Mouse (Mus musculus) liver, embryonic 15.5 days (tissue): ENCODE measurements at regions not wholly inside any gene's neighbourhood (a gene's known extent, or its start where the extent isn't known, plus 50 kb on each side); places are given as distances from the start of the nearest gene placed in this dataset.

Experiments used
- ATAC-seq: fragments of 200-750 bp; cut with Nextera tagmentation; 2 replicates; pipeline ENCODE4 v1.8.0; 2017; ENCODE audit warnings: moderate number of reproducible peaks, mild to moderate bottlenecking, moderate library complexity; ENCODE audit not compliant: insufficient read depth
- H3K27ac ChIP-seq: fragments of 300-500 bp; sonication (generic); replicated peaks from 2 replicates; pipeline ENCODE4 v1.5.1; 2015; ENCODE audit warnings: mild to moderate bottlenecking, inconsistent platforms
- H3K27me3 ChIP-seq: fragments of 300-500 bp; sonication (generic); 2 replicates; pipeline ENCODE4 v1.6.1; 2015; ENCODE audit warnings: mild to moderate bottlenecking, inconsistent platforms
- H3K36me3 ChIP-seq: fragments of 300-500 bp; sonication (generic); replicated peaks from 2 replicates; pipeline ENCODE4 v1.6.1; 2015; ENCODE audit warnings: moderate library complexity, mild to moderate bottlenecking, inconsistent platforms
- H3K4me1 ChIP-seq: fragments of 300-500 bp; sonication (generic); replicated peaks from 2 replicates; pipeline ENCODE4 v1.6.1; 2015; ENCODE audit warnings: inconsistent platforms
- H3K4me2 ChIP-seq: fragments of 300-500 bp; sonication (generic); 2 replicates; pipeline ENCODE4 v1.6.1; 2015; ENCODE audit warnings: moderate library complexity, mild to moderate bottlenecking, inconsistent platforms
- H3K4me3 ChIP-seq: fragments of 300-500 bp; sonication (generic); replicated peaks from 2 replicates; pipeline ENCODE4 v1.5.1; 2015; ENCODE audit warnings: mild to moderate bottlenecking, inconsistent platforms
- H3K9ac ChIP-seq: fragments of 300-500 bp; sonication (generic); 2 replicates; pipeline ENCODE4 v1.6.1; 2015; ENCODE audit warnings: moderate library complexity, mild to moderate bottlenecking, inconsistent platforms
- H3K9me3 ChIP-seq: fragments of 300-500 bp; sonication (generic); replicated peaks from 2 replicates; pipeline ENCODE4 v1.6.1; 2016; ENCODE audit warnings: inconsistent platforms
- WGBS: fragments of 180-500 bp; shearing (Covaris S2); methylation state at CpG from one replicate; pipeline ENCODE4 v1.1.7; 2015; ENCODE audit warnings: mixed read lengths; ENCODE audit not compliant: insufficient replicate concordance; 5-methylcytosine and 5-hydroxymethylcytosine counted together

DNA sequence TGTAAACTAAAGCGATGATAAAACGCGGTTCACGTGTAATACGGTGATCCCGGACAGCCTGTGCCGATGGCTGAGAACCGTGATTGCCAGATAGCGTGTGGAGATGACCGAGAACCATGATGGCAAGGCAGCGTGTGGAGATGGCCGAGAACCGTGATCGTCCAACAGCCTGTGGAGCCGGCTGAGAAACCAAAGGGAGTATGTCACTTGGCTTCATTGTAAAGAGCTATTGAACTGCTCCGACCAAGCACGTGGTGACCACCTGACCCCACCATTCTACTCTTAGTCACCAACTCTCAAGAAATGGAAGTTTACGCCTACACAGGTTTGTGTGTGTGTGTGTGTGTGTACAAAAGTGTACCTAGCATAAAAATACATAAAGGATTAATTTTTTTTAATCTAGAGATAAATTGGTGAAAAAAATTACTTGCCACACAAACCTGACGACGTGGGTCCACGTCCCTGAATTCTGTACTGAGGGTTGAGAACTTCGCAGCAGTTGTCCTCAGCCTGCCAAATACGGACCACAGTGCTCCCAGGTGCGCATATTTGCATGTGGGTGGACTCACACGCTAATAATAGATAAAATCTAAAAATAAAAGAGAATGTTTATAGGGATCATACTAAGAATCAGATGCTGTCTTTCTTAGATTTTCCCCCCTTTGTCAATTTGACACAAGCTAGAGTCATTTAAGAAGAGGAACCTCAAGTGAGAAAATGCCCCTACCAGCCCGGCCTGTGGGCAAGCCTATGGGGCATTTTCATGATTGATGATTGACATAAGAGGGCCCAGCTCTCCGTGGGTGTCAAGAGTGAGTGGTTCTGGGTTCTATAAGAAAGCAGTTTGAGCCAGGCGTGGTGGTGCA is 56.6 kb upstream of the Mef2a start:
- no peak overlapping the region for H3K4me2 ChIP-seq
- no peak overlapping the region for H3K4me3 ChIP-seq
- H3K27me3 ChIP-seq: no peaks in the 10 kb centered on the region
- 76% methylated on average over 28 of the region's 28 CpGs for WGBS
- H3K9ac ChIP-seq: no peak overlapping the region
- no peak overlapping the region for H3K27ac ChIP-seq
- no peak for ATAC-seq
- H3K9me3 ChIP-seq: no peaks in the 10 kb centered on the region
- H3K36me3 ChIP-seq: no peaks in the 10 kb centered on the region
- peaks cover 4% of the 10 kb centered on the region; the same call in 1 of the 2 replicates for H3K4me1 ChIP-seq

DNA sequence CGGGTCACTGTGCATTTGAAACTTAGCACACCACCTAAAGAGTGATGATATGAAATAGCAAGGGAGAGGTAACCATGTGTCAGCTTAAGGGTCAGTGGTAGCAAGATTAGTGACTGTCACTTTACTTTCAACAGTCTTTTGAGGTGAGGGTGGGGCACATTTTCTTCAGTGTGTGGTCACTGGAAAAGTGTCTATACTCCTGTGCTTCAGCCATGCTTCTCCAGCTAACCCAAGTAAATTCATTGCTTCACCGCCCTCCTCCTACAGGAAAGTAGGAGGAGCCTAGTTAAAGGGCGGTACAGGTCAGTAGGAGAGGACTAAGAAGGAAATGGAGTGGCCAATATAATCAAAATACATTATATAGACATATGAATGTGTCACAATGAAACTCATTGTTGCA is 55.7 kb upstream of the Mef2a start:
- ATAC-seq: no peak
- WGBS: 72% methylated on average over 3 of the region's 3 CpGs
- Histone ChIP-seq H3K4me3 (no peak overlapping the region), H3K4me1 (peaks cover 4% of the 10 kb centered on the region; the same call in 1 of the 2 replicates), H3K27ac (no peak overlapping the region), H3K9me3 (no peaks in the 10 kb centered on the region), H3K9ac (no peak overlapping the region), H3K27me3 (no peaks in the 10 kb centered on the region), H3K4me2 (no peak overlapping the region), H3K36me3 (no peaks in the 10 kb centered on the region)

DNA sequence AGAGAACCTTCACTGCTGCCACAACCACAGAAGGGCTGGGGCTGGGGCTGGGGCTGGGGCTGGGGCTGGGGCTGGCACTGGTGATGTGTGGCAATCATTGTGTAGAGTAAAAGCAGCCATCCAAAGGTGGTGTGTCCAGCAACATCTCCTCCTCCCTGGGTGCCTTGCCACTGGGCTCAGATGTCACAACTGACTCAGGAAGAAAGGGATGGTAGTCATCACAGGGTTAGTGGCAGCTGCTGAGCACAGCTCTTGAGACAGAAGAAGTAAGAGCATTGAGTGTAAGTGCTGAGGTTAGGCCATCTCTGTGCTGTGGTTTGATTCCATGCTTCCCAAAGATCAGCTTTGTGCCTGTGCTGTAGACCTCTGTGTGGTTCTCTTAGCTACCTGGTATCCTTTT is 53.4 kb upstream of the Mef2a start:
- no peak overlapping the region for H3K9ac ChIP-seq
- peaks cover 4% of the 10 kb centered on the region; the same call in 1 of the 2 replicates for H3K4me1 ChIP-seq
- no peaks in the 10 kb centered on the region for H3K36me3 ChIP-seq
- no peaks in the 10 kb centered on the region for H3K9me3 ChIP-seq
- no peak overlapping the region for H3K4me3 ChIP-seq
- H3K27me3 ChIP-seq: no peaks in the 10 kb centered on the region
- H3K4me2 ChIP-seq: no peak overlapping the region
- no peak overlapping the region for H3K27ac ChIP-seq
- ATAC-seq: no peak

DNA sequence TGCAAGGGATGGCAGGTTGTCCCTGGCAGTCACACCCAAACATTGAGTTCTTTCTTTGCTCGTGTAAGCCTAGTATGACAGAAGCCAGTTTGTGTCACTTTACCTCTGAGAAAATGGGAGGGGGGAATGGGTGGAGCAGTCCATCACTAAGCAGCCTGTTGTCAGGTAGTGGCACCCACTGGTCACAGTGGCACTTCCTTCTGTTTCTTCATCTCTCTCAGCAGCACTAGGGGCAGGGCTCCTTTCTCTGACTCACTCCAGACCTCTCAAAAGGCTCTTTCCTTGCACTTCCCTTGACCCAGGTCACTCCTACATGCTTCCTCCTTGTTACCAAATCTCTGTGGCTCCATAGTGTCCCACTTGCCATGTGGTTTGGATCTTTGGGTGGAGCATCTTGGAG is 52.9 kb upstream of the Mef2a start:
- no peaks in the 10 kb centered on the region for H3K27me3 ChIP-seq
- WGBS: 15% methylated on average over 1 of the region's 1 CpGs
- H3K4me1 ChIP-seq: peaks cover 4% of the 10 kb centered on the region; the same call in 1 of the 2 replicates
- H3K9ac ChIP-seq: no peak overlapping the region
- H3K4me3 ChIP-seq: no peak overlapping the region
- H3K9me3 ChIP-seq: no peaks in the 10 kb centered on the region
- no peaks in the 10 kb centered on the region for H3K36me3 ChIP-seq
- 0 out of 2 replicates have a peak overlapping the region, but pooled peaks have one; percentile 7 for H3K4me2 ChIP-seq
- H3K27ac ChIP-seq: 0 out of 2 replicates have a peak overlapping the region, but pooled peaks have one; percentile 12
- 0 out of 2 replicates have a peak, but pooled peaks have one; percentile 25 for ATAC-seq

DNA sequence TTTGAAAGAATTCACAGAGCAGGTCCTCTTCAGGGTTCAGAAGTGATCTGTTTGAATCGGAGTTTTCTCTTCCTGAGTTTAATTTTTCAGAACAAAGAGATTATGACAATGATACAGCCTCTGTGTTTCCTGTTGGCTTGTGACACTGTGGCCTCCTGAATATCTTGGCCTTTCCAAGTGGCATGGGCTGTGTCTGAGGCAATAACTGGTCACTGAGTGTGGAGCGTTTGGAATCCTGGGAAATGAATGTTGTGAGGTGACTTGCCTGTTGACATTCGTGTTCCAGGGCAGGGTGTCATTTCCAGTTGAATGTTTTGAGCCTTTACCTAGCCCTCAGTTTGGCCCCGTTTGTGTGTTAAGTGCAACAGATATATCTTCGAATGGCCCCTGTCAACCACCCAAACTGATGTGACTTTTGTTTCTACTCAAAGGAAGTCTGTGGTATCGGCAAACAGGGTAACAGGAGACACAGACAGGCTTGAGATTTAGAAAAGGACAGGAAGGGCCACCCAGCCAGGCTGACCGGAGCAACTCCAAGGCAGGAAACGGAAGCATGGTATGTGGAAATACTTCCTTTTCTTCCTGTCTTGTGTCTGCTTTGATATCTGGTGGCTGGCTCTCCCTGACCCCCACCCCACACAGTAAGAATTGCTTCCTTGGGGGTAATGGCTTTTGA is 52.3 kb upstream of the Mef2a start:
- Histone ChIP-seq H3K4me1 (peaks cover 4% of the 10 kb centered on the region; the same call in 1 of the 2 replicates), H3K9me3 (no peaks in the 10 kb centered on the region), H3K4me2 (0 out of 2 replicates have a peak overlapping the region, but pooled peaks have one; percentile 7), H3K4me3 (no peak overlapping the region), H3K36me3 (no peaks in the 10 kb centered on the region), H3K27ac (peak overlapping the region; percentile 12; the same call in 1 of the 2 replicates), H3K9ac (no peak overlapping the region), H3K27me3 (no peaks in the 10 kb centered on the region)
- peak; percentile 25; the same call in 1 of the 2 replicates for ATAC-seq
- 14% methylated on average over 8 of the region's 8 CpGs for WGBS
